Mouse (Mus musculus): ENCODE data around the gene Sept3. TPM values are rescaled to one million over a fixed set of nuclear protein-coding genes. Genes with fewer than 3 reads are reported as not detected.

Gene Sept3
- polyA plus RNA-seq, 1 experiment from 2014 or later, result 8.6 TPM

DNA sequence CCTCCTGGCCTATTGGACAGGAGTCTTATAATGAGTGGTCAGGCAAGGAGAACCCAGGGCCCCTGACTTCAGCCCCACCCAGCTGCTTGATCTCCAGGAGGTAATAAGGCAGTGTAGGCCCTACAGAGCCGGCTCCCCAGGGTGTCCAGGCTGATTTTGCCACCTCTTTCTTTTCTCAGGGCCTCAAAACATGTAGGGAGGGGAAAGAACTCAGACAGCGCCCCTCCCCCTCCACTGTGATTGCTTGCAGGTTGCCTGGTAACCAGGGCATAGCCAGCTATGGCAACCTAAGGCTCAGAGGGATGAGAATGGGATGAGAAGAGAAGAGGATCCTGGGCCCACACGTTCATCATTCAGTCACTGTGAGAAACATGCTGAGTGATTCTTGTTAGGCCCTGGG, 6.5 kb upstream of the Sept3 start:
- Histone ChIP-seq H3K9me3 (ENCODE audit: low read length) (no peaks in the 10 kb centered on the region), H3K4me3 (ENCODE audit: low read length) (no peak overlapping the region), H3K27ac (ENCODE audit: low read length) (no peak overlapping the region), H3K4me2 (replicated peaks; ENCODE audit: low read depth, low read length) (no peak overlapping the region), H3K4me1 (ENCODE audit: insufficient read depth, low read length) (no peaks in the 10 kb centered on the region), H3K36me3 (ENCODE audit: insufficient read depth, low read length) (no peaks in the 10 kb centered on the region), H3K27me3 (ENCODE audit: insufficient read depth, low read length) (peaks cover 13% of the 10 kb centered on the region), H3K9ac (replicated peaks; ENCODE audit: low read length) (no peak overlapping the region)
- no peak for ATAC-seq (ENCODE audit: low FRiP score, low TSS enrichment)
- 31% methylated on average over 3 of the region's 3 CpGs for WGBS

- Histone ChIP-seq H3K9ac (replicated peaks; ENCODE audit: low read length) (no peak overlapping the region), H3K4me2 (replicated peaks; ENCODE audit: low read depth, low read length) (no peak overlapping the region), H3K4me1 (ENCODE audit: insufficient read depth, low read length) (no peaks in the 10 kb centered on the region), H3K36me3 (ENCODE audit: insufficient read depth, low read length) (no peaks in the 10 kb centered on the region), H3K9me3 (ENCODE audit: low read length) (no peaks in the 10 kb centered on the region), H3K27ac (ENCODE audit: low read length) (no peak overlapping the region), H3K4me3 (ENCODE audit: low read length) (no peak overlapping the region), H3K27me3 (ENCODE audit: insufficient read depth, low read length) (peaks cover 19% of the 10 kb centered on the region)
- 82% methylated on average over 9 of the region's 9 CpGs for WGBS
- no peak for ATAC-seq (ENCODE audit: low FRiP score, low TSS enrichment)
Observed at GRCm38 (mm10) chr15:82268783-82269182, 5.9 kb upstream of the Sept3 start.

DNA sequence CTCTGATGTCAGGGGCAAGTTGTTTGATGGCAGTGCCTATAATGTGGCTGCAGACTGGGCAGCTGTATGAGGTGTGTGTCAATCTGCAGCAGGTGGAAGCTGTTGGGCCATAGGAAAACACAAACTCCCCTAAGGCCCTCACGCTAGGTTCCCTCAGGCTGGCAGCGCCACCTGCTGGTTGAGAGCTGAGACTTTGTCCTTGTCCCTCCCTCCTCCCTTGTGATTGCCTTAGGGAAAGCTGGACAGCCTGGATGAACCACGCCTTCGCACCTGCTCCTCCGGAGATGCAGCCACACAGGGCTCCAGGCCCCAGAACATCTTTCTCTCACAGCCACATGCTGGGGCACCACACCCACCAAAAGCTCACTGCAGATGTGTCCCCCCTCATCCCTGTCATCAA, 3.5 kb upstream of the Sept3 start:
- ATAC-seq (ENCODE audit: low FRiP score, low TSS enrichment), result no peak
- H3K4me3 ChIP-seq (ENCODE audit: low read length), result no peak overlapping the region
- WGBS, result 4% methylated on average over 5 of the region's 5 CpGs
- no peak overlapping the region for H3K27ac ChIP-seq (ENCODE audit: low read length)
- no peaks in the 10 kb centered on the region for H3K9me3 ChIP-seq (ENCODE audit: low read length)
- H3K4me1 ChIP-seq (ENCODE audit: insufficient read depth, low read length), result peaks cover 15% of the 10 kb centered on the region
- H3K27me3 ChIP-seq (ENCODE audit: insufficient read depth, low read length), result peaks cover 43% of the 10 kb centered on the region
- H3K4me2 ChIP-seq (replicated peaks; ENCODE audit: low read depth, low read length), result no peak overlapping the region
- H3K9ac ChIP-seq (replicated peaks; ENCODE audit: low read length), result no peak overlapping the region
- no peaks in the 10 kb centered on the region for H3K36me3 ChIP-seq (ENCODE audit: insufficient read depth, low read length)

- Histone ChIP-seq H3K36me3 (ENCODE audit: insufficient read depth, low read length) (no peaks in the 10 kb centered on the region), H3K4me1 (ENCODE audit: insufficient read depth, low read length) (peaks cover 16% of the 10 kb centered on the region), H3K4me2 (replicated peaks; ENCODE audit: low read depth, low read length) (no peak overlapping the region), H3K9me3 (ENCODE audit: low read length) (no peaks in the 10 kb centered on the region), H3K27ac (ENCODE audit: low read length) (no peak overlapping the region), H3K9ac (replicated peaks; ENCODE audit: low read length) (no peak overlapping the region), H3K4me3 (ENCODE audit: low read length) (no peak overlapping the region), H3K27me3 (ENCODE audit: insufficient read depth, low read length) (peaks cover 45% of the 10 kb centered on the region)
- WGBS, result 88% methylated on average over 6 of the region's 6 CpGs
- ATAC-seq (ENCODE audit: low FRiP score, low TSS enrichment), result no peak
Observed at GRCm38 (mm10) chr15:82272295-82272694, 2.4 kb upstream of the Sept3 start.

GRCm38 (mm10) chr15:82274927-82275901, 521 bp downstream of the Sept3 start:
- ATAC-seq (ENCODE audit: low FRiP score, low TSS enrichment), result peak; percentile 66
- Histone ChIP-seq H3K27me3 (ENCODE audit: insufficient read depth, low read length) (peaks cover 45% of the 10 kb centered on the region), H3K4me3 (ENCODE audit: low read length) (peak overlapping the region; percentile 63)

DNA sequence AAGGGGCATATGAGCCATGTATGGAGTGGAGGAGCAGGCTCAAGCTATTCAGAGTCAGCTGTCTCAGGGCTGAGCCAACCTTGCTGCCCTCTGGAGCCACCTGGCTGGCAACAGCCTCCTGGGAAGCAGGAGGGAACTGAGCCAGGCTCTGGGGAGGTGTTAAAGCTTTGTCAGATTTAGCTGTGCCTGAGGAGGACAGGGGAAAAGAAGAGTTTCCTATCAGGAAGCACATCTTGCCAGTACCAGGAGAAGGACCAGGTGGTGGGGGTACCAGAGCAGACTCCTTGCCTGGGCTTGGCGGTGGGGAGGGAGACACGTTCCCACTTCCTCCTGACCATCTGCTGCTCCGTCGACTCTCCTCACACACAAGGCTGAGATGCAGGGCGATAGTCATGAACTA, 2.9 kb downstream of the Sept3 start:
- Histone ChIP-seq H3K9me3 (ENCODE audit: low read length) (no peaks in the 10 kb centered on the region), H3K4me1 (ENCODE audit: insufficient read depth, low read length) (peaks cover 16% of the 10 kb centered on the region), H3K27me3 (ENCODE audit: insufficient read depth, low read length) (peaks cover 33% of the 10 kb centered on the region), H3K9ac (replicated peaks; ENCODE audit: low read length) (no peak overlapping the region), H3K4me3 (ENCODE audit: low read length) (no peak overlapping the region), H3K36me3 (ENCODE audit: insufficient read depth, low read length) (no peaks in the 10 kb centered on the region), H3K4me2 (replicated peaks; ENCODE audit: low read depth, low read length) (no peak overlapping the region), H3K27ac (ENCODE audit: low read length) (no peak overlapping the region)
- 73% methylated on average over 5 of the region's 5 CpGs for WGBS
- no peak for ATAC-seq (ENCODE audit: low FRiP score, low TSS enrichment)

More at GRCm38 (mm10) chr15:82274927-82275901, 521 bp downstream of the Sept3 start:
- no peaks in the 10 kb centered on the region for H3K36me3 ChIP-seq (ENCODE audit: insufficient read depth, low read length)
- no peak overlapping the region for H3K27ac ChIP-seq (ENCODE audit: low read length)
- no peaks in the 10 kb centered on the region for H3K9me3 ChIP-seq (ENCODE audit: low read length)
- under 1% methylated on average over 67 of the region's 86 CpGs for WGBS
- H3K4me2 ChIP-seq (replicated peaks; ENCODE audit: low read depth, low read length), result peak overlapping the region; percentile 98
- H3K4me1 ChIP-seq (ENCODE audit: insufficient read depth, low read length), result peaks cover 16% of the 10 kb centered on the region
- peak overlapping the region; percentile 72 for H3K9ac ChIP-seq (replicated peaks; ENCODE audit: low read length)

GRCm38 (mm10) chr15:82280638-82281037, 5.9 kb downstream of the Sept3 start:
- H3K4me2 ChIP-seq (replicated peaks; ENCODE audit: low read depth, low read length), result no peak overlapping the region
- no peaks in the 10 kb centered on the region for H3K9me3 ChIP-seq (ENCODE audit: low read length)
- H3K27me3 ChIP-seq (ENCODE audit: insufficient read depth, low read length), result peaks cover 8% of the 10 kb centered on the region; the same call in 1 of the 2 replicates
- no peak for ATAC-seq (ENCODE audit: low FRiP score, low TSS enrichment)
- H3K4me1 ChIP-seq (ENCODE audit: insufficient read depth, low read length), result peaks cover 6% of the 10 kb centered on the region
- no peak overlapping the region for H3K9ac ChIP-seq (replicated peaks; ENCODE audit: low read length)
- 86% methylated on average over 4 of the region's 4 CpGs for WGBS
- H3K27ac ChIP-seq (ENCODE audit: low read length), result no peak overlapping the region
- H3K4me3 ChIP-seq (ENCODE audit: low read length), result no peak overlapping the region
- no peaks in the 10 kb centered on the region for H3K36me3 ChIP-seq (ENCODE audit: insufficient read depth, low read length)

GRCm38 (mm10) chr15:82286157-82286556, 11.5 kb downstream of the Sept3 start:
- ATAC-seq (ENCODE audit: low FRiP score, low TSS enrichment), result no peak
- Histone ChIP-seq H3K9me3 (ENCODE audit: low read length) (no peaks in the 10 kb centered on the region), H3K4me2 (replicated peaks; ENCODE audit: low read depth, low read length) (no peak overlapping the region), H3K36me3 (ENCODE audit: insufficient read depth, low read length) (no peaks in the 10 kb centered on the region), H3K27ac (ENCODE audit: low read length) (no peak overlapping the region), H3K4me3 (ENCODE audit: low read length) (no peak overlapping the region), H3K4me1 (ENCODE audit: insufficient read depth, low read length) (no peaks in the 10 kb centered on the region), H3K9ac (replicated peaks; ENCODE audit: low read length) (no peak overlapping the region), H3K27me3 (ENCODE audit: insufficient read depth, low read length) (no peaks in the 10 kb centered on the region)
- WGBS, result 66% methylated on average over 12 of the region's 12 CpGs

DNA sequence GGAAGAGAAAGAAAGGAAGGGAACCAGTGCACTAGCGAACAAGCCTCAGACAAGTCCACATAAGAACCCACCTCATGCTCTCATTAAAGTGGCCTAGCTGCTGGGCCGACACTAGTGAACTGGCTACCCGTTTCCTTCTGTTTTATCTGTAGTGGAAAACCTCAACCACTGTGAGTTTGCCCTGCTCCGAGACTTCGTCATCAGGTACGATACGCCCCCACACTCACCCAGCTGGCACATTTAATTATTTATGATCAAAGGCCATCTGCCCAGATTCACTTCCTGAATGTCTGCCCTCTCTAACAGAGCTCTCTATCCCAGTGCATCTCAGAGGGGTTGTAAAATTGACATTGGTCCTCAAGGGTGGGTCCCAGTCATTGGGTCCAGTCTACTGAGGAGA, 15.6 kb downstream of the Sept3 start:
- WGBS, result 70% methylated on average over 7 of the region's 7 CpGs
- Histone ChIP-seq H3K27me3 (ENCODE audit: insufficient read depth, low read length) (no peaks in the 10 kb centered on the region), H3K36me3 (ENCODE audit: insufficient read depth, low read length) (no peaks in the 10 kb centered on the region), H3K9me3 (ENCODE audit: low read length) (no peaks in the 10 kb centered on the region), H3K4me1 (ENCODE audit: insufficient read depth, low read length) (peaks cover 17% of the 10 kb centered on the region), H3K4me2 (replicated peaks; ENCODE audit: low read depth, low read length) (no peak overlapping the region), H3K27ac (ENCODE audit: low read length) (no peak overlapping the region), H3K9ac (replicated peaks; ENCODE audit: low read length) (no peak overlapping the region), H3K4me3 (ENCODE audit: low read length) (no peak overlapping the region)
- ATAC-seq (ENCODE audit: low FRiP score, low TSS enrichment), result no peak

GRCm38 (mm10) chr15:82292851-82293250, 18.2 kb downstream of the Sept3 start:
- peak overlapping the region; percentile 38 for H3K4me2 ChIP-seq (replicated peaks; ENCODE audit: low read depth, low read length)
- H3K27me3 ChIP-seq (ENCODE audit: insufficient read depth, low read length), result no peaks in the 10 kb centered on the region
- peak; percentile 25 for ATAC-seq (ENCODE audit: low FRiP score, low TSS enrichment)
- whole genome bisulfite sequencing, result 19% methylated on average over 5 of the region's 5 CpGs
- no peaks in the 10 kb centered on the region for H3K9me3 ChIP-seq (ENCODE audit: low read length)
- peaks cover 17% of the 10 kb centered on the region for H3K4me1 ChIP-seq (ENCODE audit: insufficient read depth, low read length)
- no peaks in the 10 kb centered on the region for H3K36me3 ChIP-seq (ENCODE audit: insufficient read depth, low read length)
- no peak overlapping the region for H3K4me3 ChIP-seq (ENCODE audit: low read length)
- no peak overlapping the region for H3K9ac ChIP-seq (replicated peaks; ENCODE audit: low read length)
- H3K27ac ChIP-seq (ENCODE audit: low read length), result no peak overlapping the region

Data from kidney, embryonic 16.5 days (tissue).